Mouse (Mus musculus): Measurements from ENCODE around the gene Vmn1r171.
"Not testable (repeated sequence)": the region's sequence is repeated elsewhere in the genome, so short reads cannot be mapped to it uniquely, and the experiment has no call there.

DNA sequence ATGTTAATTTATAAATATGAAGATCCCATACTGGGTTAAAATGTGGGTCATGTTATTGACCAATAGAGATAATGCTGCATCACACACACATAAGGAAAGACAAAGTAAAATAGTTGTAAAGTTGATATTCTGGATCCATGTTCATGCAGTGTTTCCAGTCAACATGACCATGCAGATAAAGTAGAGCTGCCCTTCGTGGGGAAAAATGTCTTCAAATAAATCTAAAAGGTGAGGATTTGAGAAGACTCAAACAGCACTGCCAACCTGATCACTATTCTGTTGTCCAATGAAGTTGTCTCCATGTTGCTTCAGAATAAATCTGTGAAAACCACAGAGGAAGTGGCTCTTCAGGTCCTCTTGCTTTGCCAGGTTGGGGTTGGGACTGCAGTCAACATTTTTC lies 24.6 kb upstream of the Vmn1r171 start, which contains the start of gene Vmn1r170:
- TF ChIP-seq CTCF (IDR thresholded peaks at IDR 0.05; ENCODE audit: low read depth); EP300 (optimal IDR thresholded peaks at IDR 0.05): not testable (repeated sequence)
